Mouse (Mus musculus) forebrain, postnatal 0 days (tissue): Measurements from ENCODE around the gene Nop9. TPM values are rescaled to one million over a fixed set of nuclear protein-coding genes. Genes with fewer than 3 reads are reported as not detected.

Source experiments
- ATAC-seq: fragments of 200-750 bp; cut with Nextera tagmentation; 2 replicates; pipeline ENCODE4 v1.8.0; 2017; ENCODE audit warnings: mild to moderate bottlenecking, moderate library complexity
- DNase-seq: peaks from one replicate; pipeline ENCODE4 v3.0.0-alpha.2; 2015
- H3K27ac ChIP-seq: fragments of 300-500 bp; sonication (generic); 2 replicates; pipeline ENCODE4 v1.5.1; 2014; ENCODE audit warnings: low read depth, mild to moderate bottlenecking, antibody characterized with exemption, low read length, moderate library complexity, mixed read lengths
- H3K27me3 ChIP-seq: fragments of 300-500 bp; sonication (generic); 2 replicates; pipeline ENCODE4 v1.6.1; 2014; ENCODE audit warnings: mild to moderate bottlenecking, low read length, mixed read lengths; ENCODE audit not compliant: insufficient read depth
- H3K36me3 ChIP-seq: fragments of 300-500 bp; sonication (generic); 2 replicates; pipeline ENCODE4 v1.6.1; 2014; ENCODE audit warnings: mild to moderate bottlenecking, moderate library complexity; ENCODE audit not compliant: insufficient read depth
- H3K4me1 ChIP-seq: fragments of 300-500 bp; sonication (generic); 2 replicates; pipeline ENCODE4 v1.6.1; 2014; ENCODE audit warnings: antibody characterized with exemption; ENCODE audit not compliant: insufficient read depth
- H3K4me2 ChIP-seq: fragments of 300-500 bp; sonication (generic); 2 replicates; pipeline ENCODE4 v1.6.1; 2014; ENCODE audit warnings: low read depth, mild to moderate bottlenecking, moderate library complexity
- H3K4me3 ChIP-seq: fragments of 300-500 bp; sonication (generic); 2 replicates; pipeline ENCODE4 v1.5.1; 2014; ENCODE audit warnings: low read depth, low read length, mixed read lengths
- H3K9ac ChIP-seq: fragments of 300-500 bp; sonication (generic); 2 replicates; pipeline ENCODE4 v1.6.1; 2014; ENCODE audit warnings: mild to moderate bottlenecking
- H3K9me3 ChIP-seq: fragments of 300-500 bp; sonication (generic); 2 replicates; pipeline ENCODE4 v1.6.1; 2016; ENCODE audit warnings: low read length
- CTCF ChIP-seq: sonication (generic); IDR thresholded peaks from 2 replicates; pipeline ENCODE4 v1.5.1; 2016; ENCODE audit warnings: antibody characterized with exemption, control low read depth, low read depth
- WGBS: fragments of 180-500 bp; shearing (Covaris S2); extraction: QIAGEN DNeasy Blood & Tissue Kit; methylation state at CpG from one replicate; pipeline ENCODE4 v1.1.7; 2014; 5-methylcytosine and 5-hydroxymethylcytosine counted together
- polyA plus RNA-seq: library from polyadenylated mRNA; unstranded; fragments of >200 nt; fragmentation: Nextera tagmentation; extraction: Ambion mirVana; gene quantifications from 2 replicates; pipeline ENCODE4 v1.2.1, GENCODE M21; 2015
- total RNA-seq: library from RNA; depleted of rRNA; stranded (reverse); fragments of >200 nt; gene quantifications from 2 replicates; pipeline ENCODE4 v1.2.3, GENCODE M21; 2014; rRNA removed

The Nop9 gene
- total RNA-seq: 23.3 and 34.7 TPM in 2 replicates
- polyA plus RNA-seq: 21.4 and 25.6 TPM in 2 replicates

- Histone ChIP-seq H3K4me3 (peak within 1 kb of the TSS; percentile 87), H3K4me2 (peak within 1 kb of the TSS; percentile 88), H3K36me3 (peaks cover 24% of the 10 kb centered on the region), H3K9ac (peak within 1 kb of the TSS; percentile 62), H3K4me1 (0 out of 2 replicates have a peak, but pooled peaks cover 12% of the 10 kb centered on the region), H3K9me3 (no peaks in the 10 kb centered on the region), H3K27me3 (no peaks in the 10 kb centered on the region), H3K27ac (peak within 1 kb of the TSS; percentile 62; the same call in 1 of the 2 replicates)
- DNase-seq (peak; percentile 89), ATAC-seq (peak; percentile 92)
- WGBS: 2% methylated on average over 42 of the region's 48 CpGs
- TF ChIP-seq CTCF: no peak
Observed at GRCm38 (mm10) chr14:55745180-55745860, at the start of gene Nop9, which contains the start of gene Dhrs1. TSS of gene Nop9 (plus strand) at chr14:55745693. TSS of gene Dhrs1 (minus strand) at chr14:55745690.

GRCm38 (mm10) chr14:55697226-55697625 lies 48.3 kb upstream of the Nop9 start:
- ATAC-seq: no peak
- no peaks in the 10 kb centered on the region for H3K36me3 ChIP-seq
- H3K27me3 ChIP-seq: no peaks in the 10 kb centered on the region
- H3K9me3 ChIP-seq: no peaks in the 10 kb centered on the region
- 81% methylated on average over 4 of the region's 4 CpGs for WGBS
- no peak overlapping the region for H3K4me3 ChIP-seq
- no peak overlapping the region for H3K4me2 ChIP-seq
- no peak for DNase-seq
- no peak overlapping the region for H3K27ac ChIP-seq
- H3K4me1 ChIP-seq: no peaks in the 10 kb centered on the region
- TF ChIP-seq CTCF: no peak
- no peak overlapping the region for H3K9ac ChIP-seq

GRCm38 (mm10) chr14:55701131-55701530 lies 44.4 kb upstream of the Nop9 start:
- no peak overlapping the region for H3K4me3 ChIP-seq
- H3K36me3 ChIP-seq: no peaks in the 10 kb centered on the region
- DNase-seq (no peak), ATAC-seq (no peak)
- H3K9me3 ChIP-seq: no peaks in the 10 kb centered on the region
- no peaks in the 10 kb centered on the region for H3K4me1 ChIP-seq
- H3K9ac ChIP-seq: no peak overlapping the region
- H3K27me3 ChIP-seq: no peaks in the 10 kb centered on the region
- no peak overlapping the region for H3K27ac ChIP-seq
- no peak overlapping the region for H3K4me2 ChIP-seq
- WGBS: 59% methylated on average over 9 of the region's 9 CpGs
- TF ChIP-seq CTCF: no peak

GRCm38 (mm10) chr14:55702761-55703160 lies 42.7 kb upstream of the Nop9 start:
- H3K27ac ChIP-seq: no peak overlapping the region
- H3K4me3 ChIP-seq: no peak overlapping the region
- no peaks in the 10 kb centered on the region for H3K9me3 ChIP-seq
- TF ChIP-seq CTCF: no peak
- no peak overlapping the region for H3K4me2 ChIP-seq
- H3K36me3 ChIP-seq: no peaks in the 10 kb centered on the region
- ATAC-seq (no peak), DNase-seq (no peak)
- H3K4me1 ChIP-seq: no peaks in the 10 kb centered on the region
- H3K27me3 ChIP-seq: no peaks in the 10 kb centered on the region
- WGBS: 67% methylated on average over 6 of the region's 6 CpGs
- H3K9ac ChIP-seq: no peak overlapping the region

GRCm38 (mm10) chr14:55706051-55706600 lies 39.4 kb upstream of the Nop9 start:
- H3K36me3 ChIP-seq: no peaks in the 10 kb centered on the region
- 91% methylated on average over 8 of the region's 8 CpGs for WGBS
- ATAC-seq (no peak), DNase-seq (no peak)
- H3K4me3 ChIP-seq: no peak overlapping the region
- H3K27me3 ChIP-seq: no peaks in the 10 kb centered on the region
- no peak for TF ChIP-seq CTCF
- no peaks in the 10 kb centered on the region for H3K4me1 ChIP-seq
- no peak overlapping the region for H3K9ac ChIP-seq
- H3K9me3 ChIP-seq: no peaks in the 10 kb centered on the region
- no peak overlapping the region for H3K27ac ChIP-seq
- no peak overlapping the region for H3K4me2 ChIP-seq

GRCm38 (mm10) chr14:55707397-55707796 lies 38.1 kb upstream of the Nop9 start:
- no peak overlapping the region for H3K27ac ChIP-seq
- no peaks in the 10 kb centered on the region for H3K27me3 ChIP-seq
- 86% methylated on average over 5 of the region's 5 CpGs for WGBS
- H3K9ac ChIP-seq: no peak overlapping the region
- no peak overlapping the region for H3K4me3 ChIP-seq
- no peak overlapping the region for H3K4me2 ChIP-seq
- H3K4me1 ChIP-seq: no peaks in the 10 kb centered on the region
- DNase-seq: no peak
- no peak for TF ChIP-seq CTCF
- no peak for ATAC-seq
- H3K36me3 ChIP-seq: no peaks in the 10 kb centered on the region
- H3K9me3 ChIP-seq: no peaks in the 10 kb centered on the region

- ATAC-seq (no peak), DNase-seq (no peak)
- H3K4me3 ChIP-seq: no peak overlapping the region
- H3K9ac ChIP-seq: no peak overlapping the region
- H3K4me1 ChIP-seq: no peaks in the 10 kb centered on the region
- H3K27me3 ChIP-seq: peaks cover 6% of the 10 kb centered on the region; the same call in 1 of the 2 replicates
- no peak overlapping the region for H3K27ac ChIP-seq
- no peaks in the 10 kb centered on the region for H3K36me3 ChIP-seq
- no peak overlapping the region for H3K4me2 ChIP-seq
- no peaks in the 10 kb centered on the region for H3K9me3 ChIP-seq
- no peak for TF ChIP-seq CTCF
- WGBS: 84% methylated on average over 4 of the region's 4 CpGs
Observed at GRCm38 (mm10) chr14:55709509-55709908, 36.0 kb upstream of the Nop9 start.
